Mouse (Mus musculus) forebrain, postnatal 0 days (tissue): ENCODE results near the gene Tigar. TPM values are rescaled to one million over a fixed set of nuclear protein-coding genes. Genes with fewer than 3 reads are reported as not detected.

ENCODE experiments used
- ATAC-seq: fragments of 200-750 bp; cut with Nextera tagmentation; 2 replicates; pipeline ENCODE4 v1.8.0; 2017; ENCODE audit warnings: mild to moderate bottlenecking, moderate library complexity
- DNase-seq: peaks from one replicate; pipeline ENCODE4 v3.0.0-alpha.2; 2015
- H3K27ac ChIP-seq: fragments of 300-500 bp; sonication (generic); 2 replicates; pipeline ENCODE4 v1.5.1; 2014; ENCODE audit warnings: low read depth, mild to moderate bottlenecking, antibody characterized with exemption, low read length, moderate library complexity, mixed read lengths
- H3K27me3 ChIP-seq: fragments of 300-500 bp; sonication (generic); 2 replicates; pipeline ENCODE4 v1.6.1; 2014; ENCODE audit warnings: mild to moderate bottlenecking, low read length, mixed read lengths; ENCODE audit not compliant: insufficient read depth
- H3K36me3 ChIP-seq: fragments of 300-500 bp; sonication (generic); 2 replicates; pipeline ENCODE4 v1.6.1; 2014; ENCODE audit warnings: mild to moderate bottlenecking, moderate library complexity; ENCODE audit not compliant: insufficient read depth
- H3K4me1 ChIP-seq: fragments of 300-500 bp; sonication (generic); 2 replicates; pipeline ENCODE4 v1.6.1; 2014; ENCODE audit warnings: antibody characterized with exemption; ENCODE audit not compliant: insufficient read depth
- H3K4me2 ChIP-seq: fragments of 300-500 bp; sonication (generic); 2 replicates; pipeline ENCODE4 v1.6.1; 2014; ENCODE audit warnings: low read depth, mild to moderate bottlenecking, moderate library complexity
- H3K4me3 ChIP-seq: fragments of 300-500 bp; sonication (generic); 2 replicates; pipeline ENCODE4 v1.5.1; 2014; ENCODE audit warnings: low read depth, low read length, mixed read lengths
- H3K9ac ChIP-seq: fragments of 300-500 bp; sonication (generic); 2 replicates; pipeline ENCODE4 v1.6.1; 2014; ENCODE audit warnings: mild to moderate bottlenecking
- H3K9me3 ChIP-seq: fragments of 300-500 bp; sonication (generic); 2 replicates; pipeline ENCODE4 v1.6.1; 2016; ENCODE audit warnings: low read length
- CTCF ChIP-seq: sonication (generic); IDR thresholded peaks from 2 replicates; pipeline ENCODE4 v1.5.1; 2016; ENCODE audit warnings: antibody characterized with exemption, control low read depth, low read depth
- WGBS: fragments of 180-500 bp; shearing (Covaris S2); extraction: QIAGEN DNeasy Blood & Tissue Kit; methylation state at CpG from one replicate; pipeline ENCODE4 v1.1.7; 2014; 5-methylcytosine and 5-hydroxymethylcytosine counted together
- polyA plus RNA-seq: library from polyadenylated mRNA; unstranded; fragments of >200 nt; fragmentation: Nextera tagmentation; extraction: Ambion mirVana; gene quantifications from 2 replicates; pipeline ENCODE4 v1.2.1, GENCODE M21; 2015
- total RNA-seq: library from RNA; depleted of rRNA; stranded (reverse); fragments of >200 nt; gene quantifications from 2 replicates; pipeline ENCODE4 v1.2.3, GENCODE M21; 2014; rRNA removed

The Tigar gene
- total and polyA plus RNA-seq, 2 experiments from 2014 or later = 6.8 to 9.3 TPM

- Histone ChIP-seq H3K27ac (no peak overlapping the region), H3K9me3 (no peaks in the 10 kb centered on the region), H3K9ac (no peak overlapping the region), H3K4me3 (no peak overlapping the region), H3K36me3 (no peaks in the 10 kb centered on the region), H3K4me2 (no peak overlapping the region), H3K4me1 (no peaks in the 10 kb centered on the region), H3K27me3 (no peaks in the 10 kb centered on the region)
- ATAC-seq = no peak
- 76% methylated on average over 4 of the region's 4 CpGs for WGBS
- DNase-seq = no peak
- no peak for TF ChIP-seq CTCF
These were observed 58.5 kb downstream of the Tigar start for GRCm38 (mm10) chr6:127050847-127051246.

GRCm38 (mm10) chr6:127044909-127045308, 64.4 kb downstream of the Tigar start:
- DNase-seq (no peak), ATAC-seq (no peak)
- TF ChIP-seq CTCF = no peak
- H3K36me3 ChIP-seq = no peaks in the 10 kb centered on the region
- WGBS = 54% methylated on average over 6 of the region's 6 CpGs
- no peak overlapping the region for H3K27ac ChIP-seq
- no peak overlapping the region for H3K4me2 ChIP-seq
- no peak overlapping the region for H3K4me3 ChIP-seq
- no peaks in the 10 kb centered on the region for H3K9me3 ChIP-seq
- no peaks in the 10 kb centered on the region for H3K4me1 ChIP-seq
- H3K27me3 ChIP-seq = no peaks in the 10 kb centered on the region
- H3K9ac ChIP-seq = no peak overlapping the region

Other genes with a start within 250 kb of the Tigar start
- gene Dyrk4, start 187.7 kb downstream of the Tigar start, total RNA-seq = not detected in 2 replicates
- not detected in 2 replicates for gene Dyrk4, start 187.7 kb downstream of the Tigar start, polyA plus RNA-seq
- 6.2 and 7.0 TPM in 2 replicates for gene Rad51ap1, start 170.0 kb downstream of the Tigar start, total RNA-seq
- gene Rad51ap1, start 170.0 kb downstream of the Tigar start, polyA plus RNA-seq = 9.3 and 11.0 TPM in 2 replicates
- 33.6 and 46.8 TPM in 2 replicates for gene D6Wsu163e, start 169.6 kb downstream of the Tigar start, total RNA-seq
- gene D6Wsu163e, start 169.6 kb downstream of the Tigar start, polyA plus RNA-seq = 34.5 and 35.0 TPM in 2 replicates
- not detected in 2 replicates for gene Fgf6, start 94.0 kb downstream of the Tigar start, total RNA-seq
- not detected in 2 replicates for gene Fgf6, start 94.0 kb downstream of the Tigar start, polyA plus RNA-seq
- 0.15 and 0.38 TPM in 2 replicates for gene Fgf23, start 36.7 kb downstream of the Tigar start, total RNA-seq
- gene Fgf23, start 36.7 kb downstream of the Tigar start, polyA plus RNA-seq = 0.08 and 0.13 TPM in 2 replicates
- gene Ccnd2, start 42.6 kb upstream of the Tigar start, total RNA-seq = 31.4 and 44.1 TPM in 2 replicates
- 430 and 467 TPM in 2 replicates for gene Ccnd2, start 42.6 kb upstream of the Tigar start, polyA plus RNA-seq